Mouse (Mus musculus): Measurements from ENCODE around the gene Chst8.
A peak's percentile ranks its signal among the peaks of the same experiment; 100 is the strongest.

The Chst8 gene

GRCm38 (mm10) chr7:34799950-34800511, 12.5 kb downstream of the Chst8 start:
- no peak for DNase-seq (ENCODE audit: low read depth, low spot score)

- DNase-seq (ENCODE audit: low read depth, low spot score): no peak
These were observed 13.1 kb downstream of the Chst8 start for GRCm38 (mm10) chr7:34799404-34799771.

- no peak for DNase-seq (ENCODE audit: low read depth, low spot score)
These were observed 13.8 kb downstream of the Chst8 start for GRCm38 (mm10) chr7:34798441-34799403.

GRCm38 (mm10) chr7:34798039-34798438, 14.5 kb downstream of the Chst8 start:
- DNase-seq (ENCODE audit: low read depth, low spot score): no peak

- DNase-seq (ENCODE audit: low read depth, low spot score): no peak
These were observed 22.1 kb downstream of the Chst8 start for GRCm38 (mm10) chr7:34790459-34790858.

DNA sequence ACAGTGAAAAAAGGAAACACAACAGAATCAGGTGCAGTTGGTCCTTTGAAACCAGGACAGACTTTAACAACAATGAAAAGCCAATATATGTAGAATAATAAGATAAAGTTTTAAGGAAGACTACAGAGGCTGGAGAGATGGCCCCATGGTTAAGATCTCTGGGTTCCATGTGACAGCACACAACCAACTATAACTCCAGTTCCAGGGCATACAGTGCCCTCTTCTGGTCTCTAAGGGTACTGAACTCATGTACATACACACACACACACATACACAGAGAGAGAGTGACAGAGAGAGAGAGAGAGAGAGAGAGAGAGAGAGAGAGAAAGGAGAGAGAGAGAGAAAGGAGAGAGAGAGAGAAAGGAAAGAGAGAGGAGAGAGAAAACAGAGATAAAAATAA, 25.3 kb downstream of the Chst8 start:
- no peak for DNase-seq (ENCODE audit: low read depth, low spot score)

DNA sequence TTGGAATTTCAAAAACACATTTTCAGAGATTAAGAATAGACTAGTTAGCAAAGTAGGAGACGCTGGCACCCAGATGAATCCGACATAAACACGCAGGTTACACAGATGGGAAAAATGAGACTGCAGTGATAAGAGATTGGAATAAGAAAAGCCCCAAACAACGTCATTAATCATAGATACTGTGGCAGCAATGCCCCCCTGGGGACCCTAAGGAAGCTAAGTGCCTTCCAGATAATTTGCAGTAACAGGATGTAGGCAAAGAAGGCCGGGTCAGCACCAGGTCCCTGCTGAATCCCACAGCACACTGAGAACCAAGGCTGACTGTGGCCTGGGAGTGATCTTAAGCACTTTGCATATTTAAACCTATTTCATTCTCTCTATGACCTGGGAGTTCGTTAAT, 27.5 kb downstream of the Chst8 start:
- no peak for DNase-seq (ENCODE audit: low read depth, low spot score)

- peak; percentile 46 for DNase-seq (ENCODE audit: low read depth, low spot score)
These were observed 28.0 kb downstream of the Chst8 start for GRCm38 (mm10) chr7:34784469-34784868.

GRCm38 (mm10) chr7:34781988-34782387, 30.5 kb downstream of the Chst8 start:
- DNase-seq (ENCODE audit: low read depth, low spot score): no peak

- no peak for DNase-seq (ENCODE audit: low read depth, low spot score)
These were observed 31.3 kb downstream of the Chst8 start for GRCm38 (mm10) chr7:34781217-34781616.

- peak; percentile 90 for DNase-seq (ENCODE audit: low read depth, low spot score)
These were observed 34.1 kb downstream of the Chst8 start for GRCm38 (mm10) chr7:34778426-34778825.

- no peak for DNase-seq (ENCODE audit: low read depth, low spot score)
These were observed 36.9 kb downstream of the Chst8 start for GRCm38 (mm10) chr7:34775659-34776058.

GRCm38 (mm10) chr7:34774947-34775346, 37.6 kb downstream of the Chst8 start:
- DNase-seq (ENCODE audit: low read depth, low spot score): no peak

DNA sequence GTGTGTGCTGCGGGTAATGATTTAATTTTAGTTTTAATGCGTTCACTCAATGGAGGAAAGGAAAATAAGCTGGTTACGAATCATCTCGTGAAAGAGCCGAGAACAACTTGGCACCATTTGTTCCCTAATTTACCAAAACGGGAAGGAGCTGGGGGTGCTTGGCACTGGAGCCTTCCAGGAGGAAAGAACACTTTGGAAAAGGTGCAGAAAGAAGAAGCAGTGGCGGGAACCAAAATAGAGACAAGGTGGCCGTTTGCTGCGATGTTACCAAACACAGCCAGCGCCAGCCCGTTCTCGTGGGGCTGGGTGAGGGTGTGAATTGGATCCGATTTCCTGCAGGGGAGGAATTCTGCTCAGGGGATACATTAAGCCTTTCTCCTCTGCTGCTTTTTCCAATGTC, 38.5 kb downstream of the Chst8 start:
- DNase-seq (ENCODE audit: low read depth, low spot score): peak; percentile 83

- DNase-seq (ENCODE audit: low read depth, low spot score): no peak
These were observed 39.2 kb downstream of the Chst8 start for GRCm38 (mm10) chr7:34773309-34773708.

DNA sequence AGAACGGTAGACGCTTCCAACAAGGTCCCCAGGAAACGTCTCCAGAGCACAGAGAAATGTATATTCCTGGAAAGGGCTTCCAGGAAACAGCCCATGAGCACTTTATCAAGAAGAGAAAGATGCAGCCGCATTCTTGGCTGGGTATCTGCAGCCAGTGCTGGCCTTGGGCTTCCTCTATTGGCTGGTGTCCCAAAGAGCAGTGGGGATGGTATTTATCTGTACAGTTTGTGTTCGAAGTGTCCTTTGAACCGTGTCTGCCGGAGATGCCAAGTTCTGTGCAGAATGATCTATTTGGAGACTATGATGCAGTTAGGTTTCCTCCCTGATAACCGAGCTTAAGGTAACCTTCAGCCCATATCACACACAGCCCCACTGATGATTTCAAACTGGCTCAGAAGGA, 43.0 kb downstream of the Chst8 start:
- DNase-seq (ENCODE audit: low read depth, low spot score): no peak

GRCm38 (mm10) chr7:34764250-34765148, 48.0 kb downstream of the Chst8 start:
- no peak for DNase-seq (ENCODE audit: low read depth, low spot score)

DNA sequence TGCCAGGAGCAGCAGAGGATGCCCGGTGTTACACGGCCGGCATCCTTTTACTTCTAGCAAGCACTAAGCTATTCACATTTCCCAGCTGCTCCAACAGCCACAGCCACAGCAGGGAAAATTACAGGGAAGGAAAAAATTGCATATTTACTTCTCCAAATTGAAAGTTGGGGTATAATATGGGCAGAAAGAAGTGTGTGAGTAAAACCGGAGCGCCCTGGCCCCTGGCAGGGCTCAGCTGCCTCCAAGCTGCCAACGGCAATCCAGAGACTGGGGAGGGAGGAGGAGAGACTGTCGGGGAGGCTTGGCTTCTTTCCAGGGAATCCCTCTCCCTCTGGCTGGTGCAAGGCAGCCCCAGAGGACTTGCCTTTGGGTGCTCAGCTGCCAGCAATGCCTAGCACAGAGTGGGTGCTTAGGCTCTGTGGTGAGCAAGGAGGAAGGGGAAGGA, 53.1 kb downstream of the Chst8 start:
- peak; percentile 90 for DNase-seq (ENCODE audit: low read depth, low spot score)

DNA sequence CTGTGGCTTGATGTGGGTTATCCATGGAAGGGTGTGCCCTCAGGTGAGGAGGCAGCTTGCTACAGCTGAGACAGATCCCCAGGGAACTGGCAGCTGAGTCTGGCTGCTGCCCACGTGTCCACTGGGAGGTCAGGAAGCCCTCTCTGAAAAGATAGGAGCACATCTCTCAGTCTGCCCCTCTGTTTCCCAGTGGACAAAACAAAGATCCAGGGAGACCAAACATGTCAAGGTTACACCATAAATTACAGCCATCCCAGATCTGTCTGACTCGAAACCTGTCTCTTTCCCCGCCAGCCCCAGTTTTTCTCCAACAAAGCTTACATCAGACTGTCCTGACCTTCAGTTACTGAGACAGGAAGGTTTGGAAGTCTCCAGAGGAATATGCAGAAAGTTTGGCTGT, 53.8 kb downstream of the Chst8 start:
- DNase-seq (ENCODE audit: low read depth, low spot score): no peak

DNA sequence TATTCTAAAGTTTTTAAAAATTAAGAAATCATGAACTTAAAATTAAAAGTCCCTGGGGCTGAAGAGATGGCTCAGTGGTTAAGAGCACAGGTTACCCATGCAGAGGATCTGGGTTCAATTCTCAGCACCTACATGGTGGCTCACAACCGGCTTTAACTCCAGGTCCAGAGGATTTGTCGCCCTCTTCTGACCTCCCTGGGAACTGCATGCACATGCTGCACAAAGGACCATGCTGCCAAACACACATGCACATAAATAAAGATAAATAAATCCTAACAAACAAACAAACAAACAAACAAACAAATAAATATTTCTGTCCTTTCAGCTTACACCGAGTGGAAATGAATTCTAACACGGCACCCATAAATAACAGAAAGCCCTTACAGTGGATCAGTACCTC, 55.0 kb downstream of the Chst8 start:
- no peak for DNase-seq (ENCODE audit: low read depth, low spot score)

GRCm38 (mm10) chr7:34753140-34753886, 59.2 kb downstream of the Chst8 start:
- DNase-seq (ENCODE audit: low read depth, low spot score): peak; percentile 49
